23 mouse cellular contexts compared by ENCODE assay signal in the genomic region with DNA sequence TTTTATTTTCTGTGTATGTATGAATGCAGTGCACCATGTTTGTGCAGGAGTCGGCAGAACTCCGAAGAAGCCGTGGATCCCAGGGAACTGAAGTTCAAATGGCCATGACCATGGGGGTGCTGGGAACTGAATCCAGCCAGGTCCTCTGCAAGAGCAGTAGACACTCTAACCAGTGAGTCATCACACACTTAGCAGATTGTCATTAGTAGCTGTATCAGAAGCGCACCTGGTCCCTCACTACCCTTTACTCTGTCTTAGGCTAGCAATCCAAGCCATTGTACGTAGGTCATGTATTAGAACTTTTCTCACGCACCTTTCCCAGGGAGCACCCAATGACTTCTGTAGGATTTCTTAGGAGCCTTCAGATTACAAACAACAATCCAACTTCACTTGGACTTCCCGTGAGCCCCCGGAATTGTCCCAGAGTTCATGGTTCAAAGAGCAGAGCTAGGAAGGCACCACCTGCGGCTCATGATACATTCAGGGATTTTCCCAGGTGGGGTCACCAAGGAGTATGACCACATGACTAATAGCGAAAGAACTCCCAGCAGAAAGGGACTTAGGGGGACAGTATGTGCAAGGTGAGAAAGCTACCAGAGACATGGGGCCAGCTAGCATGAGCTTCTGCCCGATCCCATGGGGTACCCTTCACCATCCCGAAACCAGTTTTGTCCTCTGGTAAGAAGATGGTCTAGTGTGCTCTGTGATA.
"Had no signal": no experiment of that assay in that cellular context is flagged by ENCODE, and none has a peak within 500 bp of the region (broad histone marks: within the 10 kb centered on the region; RNA-seq: fewer than 3 reads in every experiment).

No protein-coding gene starts in this region.

- H3K4me3 ChIP-seq: heart, embryonic 10.5 days; heart, embryonic 12.5 days; hindbrain, embryonic 13.5 days; hindbrain, embryonic 15.5 days; kidney, embryonic 15.5 days; left cerebral cortex, adult 2 months; limb, embryonic 10.5 days; limb, embryonic 12.5 days; liver, embryonic 13.5 days had no signal

- H3K9me3 ChIP-seq: heart, embryonic 10.5 days; heart, embryonic 12.5 days; hindbrain, embryonic 13.5 days; hindbrain, embryonic 15.5 days; kidney, embryonic 15.5 days; limb, embryonic 10.5 days; limb, embryonic 12.5 days; liver, embryonic 13.5 days had no signal

- H3K4me1 ChIP-seq: heart, embryonic 10.5 days; heart, embryonic 12.5 days; hindbrain, embryonic 13.5 days; hindbrain, embryonic 15.5 days; kidney, embryonic 15.5 days; limb, embryonic 10.5 days; limb, embryonic 12.5 days had no signal

- H3K27me3 ChIP-seq: heart, embryonic 12.5 days; hindbrain, embryonic 13.5 days; hindbrain, embryonic 15.5 days; kidney, embryonic 15.5 days; limb, embryonic 12.5 days; liver, embryonic 13.5 days had no signal

- H3K27ac ChIP-seq: heart, embryonic 10.5 days; hindbrain, embryonic 13.5 days; hindbrain, embryonic 15.5 days; hindbrain, postnatal 0 days; kidney, embryonic 15.5 days; kidney, postnatal 0 days; left cerebral cortex, adult 2 months; limb, embryonic 10.5 days; limb, embryonic 12.5 days; liver, embryonic 13.5 days had no signal

- H3K4me2 ChIP-seq: heart, embryonic 12.5 days; hindbrain, embryonic 13.5 days; hindbrain, embryonic 15.5 days; kidney, embryonic 15.5 days; limb, embryonic 12.5 days; liver, embryonic 11.5 days; liver, embryonic 13.5 days had no signal

- ATAC-seq: hindbrain, postnatal 0 days had no signal

- H3K36me3 ChIP-seq: heart, embryonic 10.5 days; heart, embryonic 12.5 days; hindbrain, embryonic 13.5 days; hindbrain, embryonic 15.5 days; kidney, embryonic 15.5 days; limb, embryonic 10.5 days; limb, embryonic 12.5 days; liver, embryonic 13.5 days had no signal

- H3K9ac ChIP-seq: heart, embryonic 12.5 days; hindbrain, embryonic 13.5 days; hindbrain, embryonic 15.5 days; kidney, embryonic 15.5 days; limb, embryonic 12.5 days; liver, embryonic 13.5 days had no signal

- DNase-seq: gastrocnemius, postnatal 14 days; gastrocnemius, postnatal 36 days; heart, adult 18-20 months; heart, postnatal 10 days; kidney, adult 11 months; kidney, adult 2 months; kidney, adult 9 months; kidney, postnatal 14 days; kidney, postnatal 36 days; layer of hippocampus, adult 9-11 months; liver; liver, embryonic 13.5 days had no signal
